Mouse (Mus musculus) lung, postnatal 14 days (tissue): Measurements from ENCODE around the gene Fkbp5.
"Not testable (repeated sequence)": the region's sequence is repeated elsewhere in the genome, so short reads cannot be mapped to it uniquely, and the experiment has no call there.

Experiments used
- DNase-seq: peaks from one replicate; pipeline ENCODE4 v3.0.0; 2021

The Fkbp5 gene

DNA sequence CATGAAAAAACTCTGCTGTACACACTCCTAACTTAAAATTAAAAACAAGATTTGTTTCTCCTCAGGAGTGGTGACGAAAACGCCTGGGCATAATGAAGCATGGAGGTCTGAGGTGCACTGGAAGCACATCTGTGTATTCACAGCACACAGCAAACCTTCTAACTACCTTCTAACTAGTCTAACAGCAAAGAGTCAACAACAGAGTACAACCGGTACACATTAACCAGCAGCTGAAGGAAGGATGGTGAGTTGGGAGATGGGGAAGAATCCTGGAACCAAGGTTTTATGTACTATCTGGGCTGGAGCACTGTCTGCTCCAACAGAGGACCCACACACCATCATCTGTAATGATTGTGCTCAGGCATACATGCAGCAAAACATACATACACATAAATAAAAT, 65.4 kb downstream of the Fkbp5 start:
- DNase-seq, result no peak

GRCm38 (mm10) chr17:28451487-28451886, 65.8 kb downstream of the Fkbp5 start:
- DNase-seq, result no peak

- no peak for DNase-seq
Measured at GRCm38 (mm10) chr17:28448225-28448624, 69.1 kb downstream of the Fkbp5 start.

GRCm38 (mm10) chr17:28447789-28448188, 69.5 kb downstream of the Fkbp5 start:
- no peak for DNase-seq

DNA sequence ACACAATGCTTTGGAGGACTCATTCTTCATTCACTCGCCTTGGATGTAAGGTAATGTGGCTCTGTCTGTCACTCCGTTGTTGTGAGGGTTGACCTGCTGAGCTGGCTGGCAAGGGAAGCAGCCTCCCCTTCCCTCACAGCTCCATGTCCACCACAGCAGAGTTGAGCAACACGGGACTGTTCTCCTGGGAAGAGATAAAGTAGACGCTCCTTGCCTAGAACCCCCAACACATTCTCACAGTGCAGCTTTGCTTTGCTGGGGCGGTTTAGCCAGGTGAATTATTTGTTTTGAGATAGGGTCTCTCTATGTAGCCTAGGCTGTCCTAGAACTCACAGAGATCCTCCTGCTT, 70.5 kb downstream of the Fkbp5 start:
- no peak for DNase-seq

GRCm38 (mm10) chr17:28445886-28446819, 71.2 kb downstream of the Fkbp5 start:
- no peak for DNase-seq

DNA sequence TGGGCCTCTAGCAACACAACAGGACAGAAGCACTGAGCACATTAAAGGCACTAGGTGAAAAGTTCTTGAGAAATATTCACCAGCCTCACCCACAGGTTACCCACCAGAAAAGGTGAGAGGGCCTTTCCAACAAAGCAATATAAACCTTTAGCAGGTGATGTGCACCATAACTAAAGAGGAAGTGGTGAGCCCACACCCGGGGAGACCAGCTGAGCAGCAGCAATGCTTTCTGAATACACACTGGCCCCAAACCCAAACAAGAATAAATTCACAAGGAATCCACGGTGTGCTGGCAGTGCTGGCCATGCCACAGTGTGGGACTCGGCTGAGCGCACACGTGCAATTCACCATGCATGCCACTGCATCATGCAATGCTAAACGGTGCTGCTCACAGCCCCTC, 74.7 kb downstream of the Fkbp5 start:
- DNase-seq, result no peak

DNA sequence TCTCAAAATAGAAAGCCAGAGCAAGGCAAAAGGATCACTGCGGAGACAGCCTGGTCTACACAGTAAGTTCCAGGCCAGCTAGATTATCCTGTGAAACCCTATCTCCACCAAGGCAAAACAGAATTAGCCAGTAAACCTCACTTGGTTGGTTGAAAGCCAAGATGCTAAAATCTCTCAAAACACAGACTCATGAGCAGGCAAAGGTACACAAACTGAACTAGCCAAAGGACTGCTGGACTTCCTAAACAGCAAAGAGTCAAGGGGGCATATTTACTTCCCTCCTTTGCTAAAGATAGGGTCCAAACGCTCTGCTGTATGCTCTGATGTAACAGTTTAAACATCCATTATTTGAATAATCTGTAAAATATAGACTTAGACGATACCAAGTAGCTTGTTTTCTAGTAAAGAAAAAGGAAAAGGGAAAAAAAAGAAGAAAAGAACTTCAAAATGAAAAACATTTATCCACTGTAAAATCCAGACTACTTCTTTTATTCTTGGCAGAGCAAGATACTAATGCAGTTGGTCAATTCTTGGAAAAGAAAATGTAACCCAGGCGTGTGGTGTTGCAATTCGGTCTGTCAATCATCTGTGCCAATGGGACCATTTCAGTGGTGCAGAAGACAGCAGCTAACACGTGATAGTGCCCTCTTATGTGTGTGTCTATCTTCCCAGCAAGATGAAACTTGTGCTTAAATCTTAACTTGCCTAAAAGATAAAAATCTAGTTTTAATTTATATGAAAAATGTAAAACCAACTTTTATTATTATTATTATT, 78.8 kb downstream of the Fkbp5 start:
- DNase-seq, result no peak

DNA sequence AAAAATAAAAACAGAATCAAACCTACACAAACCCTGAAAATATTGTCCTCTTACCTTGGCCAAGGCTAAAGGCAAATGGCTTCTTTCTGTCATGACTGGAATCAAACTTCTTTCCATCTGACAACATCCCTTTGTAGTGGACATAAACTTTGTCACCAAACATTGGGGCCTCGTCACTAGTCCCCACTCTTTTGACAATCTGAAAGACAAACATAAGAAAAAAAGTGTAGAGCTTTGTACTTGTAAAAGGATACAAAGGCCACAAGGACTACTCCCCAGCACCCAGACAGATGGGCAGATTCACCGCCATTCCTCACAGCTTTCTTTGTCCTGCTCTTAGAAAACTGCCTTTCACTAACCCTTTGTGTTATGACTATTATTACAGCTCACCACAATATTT, 79.4 kb downstream of the Fkbp5 start:
- no peak for DNase-seq

DNA sequence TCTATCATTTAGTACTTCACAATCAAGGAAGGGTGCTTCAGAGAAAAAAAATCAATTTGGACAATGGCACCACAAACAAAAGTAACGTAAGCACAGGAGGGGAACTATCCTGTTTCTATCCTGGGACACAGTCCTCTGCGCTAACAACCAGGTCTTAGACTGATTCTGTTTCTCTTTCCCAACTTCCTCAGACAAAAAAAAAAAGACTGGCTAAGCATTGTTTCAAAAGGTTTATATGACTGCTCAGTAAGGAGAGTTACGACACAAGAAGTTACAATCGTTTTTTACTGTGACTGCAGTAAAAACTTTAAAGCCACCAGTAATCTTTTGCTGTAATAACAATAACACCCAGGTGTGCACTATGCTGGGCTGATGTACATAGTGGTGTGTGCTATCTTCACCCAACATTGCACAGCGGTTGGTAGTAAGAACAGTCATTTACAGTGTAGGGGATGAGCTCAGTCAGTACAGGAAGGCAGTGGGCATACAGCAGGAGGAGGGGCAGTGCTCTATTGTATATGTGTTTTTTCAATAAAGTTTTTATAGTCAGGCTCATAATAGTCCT, 82.3 kb downstream of the Fkbp5 start:
- no peak for DNase-seq

- no peak for DNase-seq
Measured at GRCm38 (mm10) chr17:28433029-28433428, 84.3 kb downstream of the Fkbp5 start.

DNA sequence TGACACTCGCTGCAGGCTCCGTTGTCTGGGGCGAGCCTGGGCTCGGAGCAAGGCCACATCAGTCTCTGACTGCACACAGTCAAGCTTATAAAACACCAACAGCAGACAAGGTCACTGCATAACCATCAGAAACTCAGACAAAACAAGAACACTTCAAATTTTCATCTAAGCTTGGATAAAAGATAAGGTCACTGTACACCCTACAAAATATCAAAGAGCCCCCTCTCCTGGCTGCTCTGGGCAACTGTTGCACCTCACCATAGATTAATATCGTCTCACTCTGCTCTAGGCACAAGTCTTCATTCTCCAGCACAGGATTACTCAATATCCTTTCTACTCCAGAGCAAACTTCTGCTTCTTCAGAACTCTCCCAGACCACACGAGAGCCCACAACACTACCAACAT, 85.4 kb downstream of the Fkbp5 start:
- DNase-seq, result peak; percentile 44

- DNase-seq, result no peak
Measured at GRCm38 (mm10) chr17:28431038-28431437, 86.3 kb downstream of the Fkbp5 start.

DNA sequence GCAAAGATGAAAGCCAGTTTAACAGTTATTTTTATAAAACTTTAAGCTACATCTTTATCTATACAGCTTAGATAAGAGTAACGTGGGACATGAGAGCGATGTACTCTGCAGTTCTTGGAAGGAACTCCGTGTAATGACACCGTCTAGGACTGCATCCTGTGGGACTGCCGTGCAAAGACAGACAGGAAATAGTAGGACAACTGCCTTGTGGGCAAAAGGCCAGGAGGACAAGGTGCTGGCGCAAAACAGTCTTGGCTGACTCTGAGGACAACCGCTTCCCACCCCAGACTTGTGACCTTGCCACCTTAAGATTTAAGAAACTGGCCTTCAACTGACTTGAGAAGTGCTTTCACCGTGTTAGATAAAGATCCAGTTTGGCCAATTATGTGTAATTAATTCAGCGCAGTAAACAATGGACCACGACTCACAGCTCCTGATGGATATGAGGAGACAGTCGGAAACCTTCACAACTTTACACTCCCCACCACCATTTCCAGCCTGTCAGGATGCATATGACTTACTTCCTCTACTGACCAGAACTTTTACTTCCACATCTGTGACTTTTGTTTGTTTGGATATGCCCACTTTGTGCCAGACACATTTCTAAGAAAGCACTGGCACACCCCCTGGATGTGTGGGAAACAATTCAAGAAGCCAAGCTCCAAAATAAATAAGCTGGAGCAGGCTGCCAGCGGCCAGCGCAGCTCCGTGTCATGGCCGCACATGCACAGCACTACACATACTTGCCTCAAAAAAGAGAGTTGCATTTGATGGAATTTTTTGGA, 88.7 kb downstream of the Fkbp5 start:
- DNase-seq, result peak; percentile 83

GRCm38 (mm10) chr17:28427666-28428065, 89.7 kb downstream of the Fkbp5 start:
- DNase-seq, result no peak

DNA sequence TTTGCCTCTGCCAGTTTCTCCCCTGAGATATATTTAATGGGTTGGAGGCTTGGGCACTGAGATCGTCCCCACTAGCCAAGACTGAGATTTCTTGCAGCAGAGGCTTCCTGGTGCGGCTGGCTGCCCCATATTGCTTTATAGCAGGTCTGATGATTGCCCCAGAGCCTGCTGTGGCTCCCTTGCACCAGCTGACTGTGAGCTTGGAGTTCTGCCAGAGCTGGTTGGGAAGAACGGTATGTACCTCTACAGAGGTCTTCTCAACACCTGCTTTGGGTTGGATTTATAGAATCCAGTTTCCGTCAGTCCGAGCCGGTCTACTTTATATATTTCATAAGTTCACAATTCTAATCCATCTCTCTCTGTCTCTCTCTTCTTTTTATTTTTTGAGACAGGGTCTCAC, 93.0 kb downstream of the Fkbp5 start:
- DNase-seq, result peak; percentile 75

GRCm38 (mm10) chr17:28421071-28421470, 96.3 kb downstream of the Fkbp5 start:
- peak; percentile 33 for DNase-seq

DNA sequence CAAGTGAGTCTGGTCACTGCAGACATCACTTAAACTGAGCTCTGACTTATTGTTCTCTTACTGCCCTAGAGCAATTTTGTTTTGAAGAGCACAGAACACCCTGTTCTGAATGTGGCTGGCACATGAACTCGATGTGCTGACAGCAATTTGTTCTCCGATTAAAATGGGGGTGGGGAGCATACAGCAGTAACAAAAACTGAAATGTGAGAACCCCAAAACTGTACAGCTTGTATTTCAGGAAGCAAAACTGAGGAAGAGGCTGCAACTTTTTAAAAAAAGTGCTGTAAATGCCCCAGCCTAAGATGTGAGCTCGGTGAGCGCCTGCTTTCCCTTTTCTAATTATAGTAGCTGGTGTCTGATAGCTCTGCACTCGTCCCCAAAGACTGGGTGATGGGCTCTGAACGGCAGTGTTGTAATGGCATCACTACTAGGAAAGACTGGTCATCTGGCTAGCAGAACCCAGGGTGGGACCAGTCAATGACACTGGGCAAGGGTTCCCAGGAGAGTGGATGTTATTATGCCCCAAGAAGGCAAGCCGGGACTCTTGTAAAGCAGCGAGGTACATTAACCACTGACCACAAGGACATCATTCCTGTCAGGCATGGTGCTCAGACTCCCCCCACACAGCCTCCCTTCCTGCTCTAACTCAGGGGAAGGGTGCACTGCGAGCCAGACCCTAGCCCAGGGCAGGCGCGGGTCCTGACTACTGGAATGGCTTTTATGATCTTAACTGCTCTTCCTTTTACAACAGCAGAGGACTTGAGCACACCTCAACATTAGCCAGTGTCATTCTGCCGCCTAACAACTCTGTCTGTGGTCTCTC, 96.9 kb downstream of the Fkbp5 start:
- DNase-seq, result peak; percentile 50

GRCm38 (mm10) chr17:28419636-28420035, 97.7 kb downstream of the Fkbp5 start:
- DNase-seq, result peak; percentile 41

DNA sequence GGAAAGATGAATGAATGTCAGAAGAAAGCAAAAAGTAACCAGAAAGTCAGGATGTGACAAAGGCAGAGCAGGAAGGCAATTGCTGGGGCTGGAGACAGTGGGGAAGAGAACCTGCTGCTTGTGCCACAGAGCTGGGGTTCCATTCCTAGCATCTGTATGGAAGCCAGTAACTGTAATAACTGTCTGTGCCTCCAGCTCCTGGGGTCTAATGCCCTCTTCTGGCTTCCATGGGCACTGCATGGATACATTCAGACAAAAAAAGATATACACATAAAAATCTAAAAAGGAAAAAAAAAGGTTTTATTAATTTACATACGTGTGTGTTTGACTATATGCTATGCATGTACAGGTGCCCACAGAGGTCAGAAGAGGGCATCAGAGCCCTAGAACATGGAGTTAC, 98.4 kb downstream of the Fkbp5 start:
- peak; percentile 46 for DNase-seq

DNA sequence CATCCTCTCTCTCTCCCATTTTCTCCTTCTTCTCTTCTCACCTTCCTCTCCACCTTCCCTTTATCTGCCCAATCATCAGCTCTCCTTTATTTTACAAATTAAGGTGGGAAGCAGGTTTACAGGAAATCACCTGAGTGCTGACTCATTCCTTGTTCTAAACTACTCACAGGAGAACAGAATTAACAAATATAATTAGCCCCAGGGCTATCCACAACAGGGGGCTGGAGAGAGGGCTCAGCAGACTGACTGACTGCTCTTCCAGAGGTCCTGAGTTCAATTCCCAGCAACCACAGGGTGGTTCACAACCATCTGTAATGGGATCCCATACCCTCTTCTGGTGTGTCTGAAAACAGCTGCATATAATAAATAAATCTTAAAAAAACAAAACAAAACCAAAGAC, 98.8 kb downstream of the Fkbp5 start:
- not testable (repeated sequence) for DNase-seq

- DNase-seq, result no peak
Measured at GRCm38 (mm10) chr17:28417771-28418170, 99.6 kb downstream of the Fkbp5 start.
